Mouse (Mus musculus) bone marrow, adult 2 months (tissue): Measurements from ENCODE around the gene Katna1.

Source experiments
- CTCF ChIP-seq: fragments of 200-500 bp; IDR thresholded peaks from 2 replicates; pipeline ENCODE4 v1.5.1; 2011; ENCODE audit warnings: low read length, control low read depth; ENCODE audit not compliant: control insufficient read depth, insufficient read depth
- POLR2A ChIP-seq: fragments of 200-500 bp; IDR thresholded peaks from 2 replicates; pipeline ENCODE4 v1.6.1; 2011; ENCODE audit warnings: low read depth, mild to moderate bottlenecking, control low read depth, low read length, borderline replicate concordance; ENCODE audit not compliant: control insufficient read depth

GRCm38 (mm10) chr10:7710121-7710520 lies 15.7 kb upstream of the Katna1 start:
- no peak for TF ChIP-seq CTCF
- no peak for TF ChIP-seq POLR2A
